Mouse (Mus musculus) limb, embryonic 14.5 days (tissue): ENCODE results near the gene Rnf19b. TPM values are rescaled to one million over a fixed set of nuclear protein-coding genes. Genes with fewer than 3 reads are reported as not detected.

ENCODE experiments used
- ATAC-seq: fragments of 200-750 bp; cut with Nextera tagmentation; 2 replicates; pipeline ENCODE4 v1.8.0; 2017; ENCODE audit warnings: low read depth, moderate number of reproducible peaks, moderate TSS enrichment; ENCODE audit not compliant: low FRiP score
- DNase-seq: peaks from one replicate; pipeline ENCODE4 v3.0.0-alpha.2; 2015; ENCODE audit warnings: low spot score
- H3K27ac ChIP-seq: fragments of 300-500 bp; sonication (generic); replicated peaks from 2 replicates; pipeline ENCODE4 v1.5.1; 2014; ENCODE audit warnings: low read depth, mild to moderate bottlenecking, low read length, moderate library complexity, mixed read lengths
- H3K27me3 ChIP-seq: fragments of 300-500 bp; sonication (generic); 2 replicates; pipeline ENCODE4 v1.6.1; 2014; ENCODE audit warnings: low read length, mixed read lengths; ENCODE audit not compliant: control insufficient read depth, insufficient read depth
- H3K36me3 ChIP-seq: fragments of 300-500 bp; sonication (generic); 2 replicates; pipeline ENCODE4 v1.6.1; 2014; ENCODE audit warnings: mild to moderate bottlenecking, low read length, moderate library complexity, mixed read lengths; ENCODE audit not compliant: control insufficient read depth, insufficient read depth
- H3K4me1 ChIP-seq: fragments of 300-500 bp; sonication (generic); 2 replicates; pipeline ENCODE4 v1.6.1; 2014; ENCODE audit warnings: antibody characterized with exemption, low read length, mixed read lengths; ENCODE audit not compliant: control insufficient read depth, insufficient read depth
- H3K4me2 ChIP-seq: fragments of 300-500 bp; sonication (generic); replicated peaks from 2 replicates; pipeline ENCODE4 v1.6.1; 2014; ENCODE audit warnings: low read depth, mild to moderate bottlenecking, low read length, moderate library complexity; ENCODE audit not compliant: severe bottlenecking
- H3K4me3 ChIP-seq: fragments of 300-500 bp; sonication (generic); replicated peaks from 2 replicates; pipeline ENCODE4 v1.5.1; 2014; ENCODE audit warnings: low read length
- H3K9ac ChIP-seq: fragments of 300-500 bp; sonication (generic); 2 replicates; pipeline ENCODE4 v1.6.1; 2014; ENCODE audit warnings: mild to moderate bottlenecking, low read depth, low read length, moderate library complexity; ENCODE audit not compliant: severe bottlenecking
- H3K9me3 ChIP-seq: fragments of 300-500 bp; sonication (generic); 2 replicates; pipeline ENCODE4 v1.6.1; 2016; ENCODE audit warnings: low read length; ENCODE audit not compliant: control insufficient read depth
- POLR2A ChIP-seq: fragments of 200-500 bp; IDR thresholded peaks from 2 replicates; pipeline ENCODE4 v1.8.0; 2012; ENCODE audit warnings: inconsistent platforms, mild to moderate bottlenecking, moderate library complexity, borderline replicate concordance; ENCODE audit not compliant: insufficient read depth, insufficient read length; ENCODE audit errors: extremely low read depth
- WGBS: fragments of 180-500 bp; shearing (Covaris S2); extraction: QIAGEN DNeasy Blood & Tissue Kit; methylation state at CpG from one replicate; pipeline ENCODE4 v1.1.7; 2014; 5-methylcytosine and 5-hydroxymethylcytosine counted together
- polyA plus RNA-seq, 2 experiments: library from polyadenylated mRNA; depleted of rRNA in 1 of 2; stranded (reverse) in 1 of 2; unstranded in 1 of 2; fragments of >200 nt; fragmentation: Nextera tagmentation in 1 of 2; extraction: Ambion mirVana in 1 of 2; gene quantifications; 2 replicates each; pipeline versions ENCODE4 v1.2.1 to v1.2.3; 2012 to 2014

The Rnf19b gene
- polyA plus RNA-seq, 2 experiments: 9.9 to 28.1 TPM

DNA sequence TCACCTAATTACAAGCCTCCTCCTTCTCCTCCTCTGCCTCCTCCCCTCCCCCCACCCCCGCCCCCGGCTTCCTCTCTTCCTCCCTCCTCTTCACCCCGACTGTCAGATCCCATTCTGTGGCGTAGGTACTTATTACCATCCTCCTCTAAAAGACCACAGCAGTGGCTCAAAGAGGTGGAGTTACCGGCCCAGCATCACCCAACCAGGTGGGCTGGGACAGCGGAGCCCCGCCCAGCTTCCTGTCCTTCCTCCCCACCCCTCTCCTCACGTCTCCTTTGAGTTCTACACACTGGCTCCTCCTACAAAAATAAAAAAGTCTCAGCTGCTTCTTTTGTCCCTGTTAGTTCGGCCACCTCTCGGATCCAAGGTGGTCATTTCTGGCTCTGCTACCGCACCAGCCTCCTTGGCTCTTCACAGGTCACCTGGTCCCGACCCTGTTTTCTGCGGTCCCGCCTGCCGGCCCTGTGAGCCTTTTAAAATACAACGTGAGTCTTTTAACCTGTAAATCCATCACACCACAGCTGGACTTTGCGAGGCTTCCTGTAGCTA lies 72.8 kb downstream of the Rnf19b start:
- peaks cover 6% of the 10 kb centered on the region; the same call in 1 of the 2 replicates for H3K27me3 ChIP-seq
- 1% methylated on average over 17 of the region's 17 CpGs for WGBS
- H3K4me1 ChIP-seq: peaks cover 9% of the 10 kb centered on the region
- no peaks in the 10 kb centered on the region for H3K9me3 ChIP-seq
- H3K27ac ChIP-seq: peak overlapping the region; percentile 40; the same call in 1 of the 2 replicates
- ATAC-seq: peak; percentile 86
- peak overlapping the region; percentile 38; the same call in 1 of the 2 replicates for H3K9ac ChIP-seq
- peak; percentile 36; the same call in 1 of the 2 replicates for TF ChIP-seq POLR2A
- no peaks in the 10 kb centered on the region for H3K36me3 ChIP-seq
- peak overlapping the region; percentile 48 for H3K4me2 ChIP-seq
- peak; percentile 80 for DNase-seq
- H3K4me3 ChIP-seq: peak overlapping the region; percentile 28

DNA sequence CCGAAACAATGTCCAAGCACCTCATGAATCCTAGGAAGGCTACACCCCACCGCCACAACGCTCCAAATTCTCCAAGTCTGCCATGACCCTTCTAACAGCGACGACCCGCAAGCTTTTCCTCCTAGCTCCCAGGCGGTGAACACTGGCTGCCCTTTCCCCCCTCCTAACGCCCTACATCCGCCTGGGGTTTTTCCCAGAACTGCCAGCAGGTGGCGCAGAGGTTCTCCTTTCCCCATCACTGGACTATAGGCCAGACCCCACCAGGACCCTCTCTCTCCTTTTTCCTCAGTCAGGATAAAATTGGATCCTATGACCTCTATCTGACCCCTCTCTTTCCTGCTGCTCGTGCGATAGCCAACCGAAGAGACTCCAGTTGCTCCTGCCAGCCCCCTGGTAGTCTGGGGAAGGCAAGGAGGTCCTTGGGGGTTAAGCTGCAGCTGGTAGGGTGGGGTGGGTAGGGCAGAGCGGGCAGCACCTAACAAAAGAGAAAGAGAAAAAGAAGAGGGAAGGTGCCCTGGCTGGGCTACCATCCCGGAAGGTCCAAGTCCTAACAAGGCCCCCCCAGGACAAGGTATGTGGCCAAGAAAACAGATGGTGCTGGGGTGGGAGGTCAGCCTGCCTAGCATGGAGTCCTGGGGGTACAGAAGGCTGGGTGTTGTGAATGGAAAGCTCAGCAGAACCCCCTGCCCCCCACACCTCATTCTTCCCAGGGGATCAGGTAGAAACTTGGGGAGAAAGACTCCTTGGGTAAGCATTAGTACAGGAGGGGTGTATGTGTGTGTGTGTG lies 76.9 kb downstream of the Rnf19b start:
- Histone ChIP-seq H3K9me3 (no peaks in the 10 kb centered on the region), H3K4me2 (peak overlapping the region; percentile 37), H3K27me3 (peaks cover 18% of the 10 kb centered on the region; the same call in 1 of the 2 replicates), H3K4me1 (peaks cover 13% of the 10 kb centered on the region), H3K36me3 (0 out of 2 replicates have a peak, but pooled peaks cover 5% of the 10 kb centered on the region), H3K4me3 (peak overlapping the region; percentile 5; the same call in 1 of the 2 replicates), H3K27ac (no peak overlapping the region), H3K9ac (0 out of 2 replicates have a peak overlapping the region, but pooled peaks have one; percentile 8)
- no peak for TF ChIP-seq POLR2A
- WGBS: 8% methylated on average over 15 of the region's 15 CpGs
- DNase-seq (peak; percentile 85), ATAC-seq (peak; percentile 64)

Other genes starting within 250 kb of the Rnf19b start
- 9.2 and 12.3 TPM in 2 replicates for gene Trim62, start 174.7 kb upstream of the Rnf19b start, polyA plus RNA-seq (2012; rRNA removed)
- 9.2 and 10.0 TPM in 2 replicates for gene Trim62, start 174.7 kb upstream of the Rnf19b start, polyA plus RNA-seq (2014; fragmentation: Nextera tagmentation; extraction: Ambion mirVana)
- 30.7 and 32.8 TPM in 2 replicates for gene Azin2, start 95.8 kb upstream of the Rnf19b start, polyA plus RNA-seq (2012; rRNA removed)
- 26.5 and 34.3 TPM in 2 replicates for gene Azin2, start 95.8 kb upstream of the Rnf19b start, polyA plus RNA-seq (2014; fragmentation: Nextera tagmentation; extraction: Ambion mirVana)
- 94.7 and 127 TPM in 2 replicates for gene Ak2, start 66.3 kb upstream of the Rnf19b start, polyA plus RNA-seq (2012; rRNA removed)
- gene Ak2, start 66.3 kb upstream of the Rnf19b start, polyA plus RNA-seq (2014; fragmentation: Nextera tagmentation; extraction: Ambion mirVana): 153 and 165 TPM in 2 replicates
- 8.8 and 9.9 TPM in 2 replicates for gene Tmem54, start 47.3 kb downstream of the Rnf19b start, polyA plus RNA-seq (2012; rRNA removed)
- 11.1 and 13.3 TPM in 2 replicates for gene Tmem54, start 47.3 kb downstream of the Rnf19b start, polyA plus RNA-seq (2014; fragmentation: Nextera tagmentation; extraction: Ambion mirVana)
- 2.1 and 2.4 TPM in 2 replicates for gene Hpca, start 63.8 kb downstream of the Rnf19b start, polyA plus RNA-seq (2012; rRNA removed)
- gene Hpca, start 63.8 kb downstream of the Rnf19b start, polyA plus RNA-seq (2014; fragmentation: Nextera tagmentation; extraction: Ambion mirVana): 0.39 and 0.94 TPM in 2 replicates
- gene Fndc5, start 78.7 kb downstream of the Rnf19b start, polyA plus RNA-seq (2012; rRNA removed): 32.8 and 32.9 TPM in 2 replicates
- gene Fndc5, start 78.7 kb downstream of the Rnf19b start, polyA plus RNA-seq (2014; fragmentation: Nextera tagmentation; extraction: Ambion mirVana): 25.2 and 31.0 TPM in 2 replicates
- 59.9 and 67.7 TPM in 2 replicates for gene S100pbp, start 131.5 kb downstream of the Rnf19b start, polyA plus RNA-seq (2012; rRNA removed)
- gene S100pbp, start 131.5 kb downstream of the Rnf19b start, polyA plus RNA-seq (2014; fragmentation: Nextera tagmentation; extraction: Ambion mirVana): 14.9 and 19.9 TPM in 2 replicates
- gene Yars, start 131.5 kb downstream of the Rnf19b start, polyA plus RNA-seq (2012; rRNA removed): 37.7 and 50.3 TPM in 2 replicates
- gene Yars, start 131.5 kb downstream of the Rnf19b start, polyA plus RNA-seq (2014; fragmentation: Nextera tagmentation; extraction: Ambion mirVana): 78.7 and 79.5 TPM in 2 replicates
- gene C77080, start 203.1 kb downstream of the Rnf19b start, polyA plus RNA-seq (2012; rRNA removed): 17.1 and 22.5 TPM in 2 replicates
- gene C77080, start 203.1 kb downstream of the Rnf19b start, polyA plus RNA-seq (2014; fragmentation: Nextera tagmentation; extraction: Ambion mirVana): 7.6 and 9.2 TPM in 2 replicates
- 3.9 and 5.3 TPM in 2 replicates for gene Sync, start 229.3 kb downstream of the Rnf19b start, polyA plus RNA-seq (2012; rRNA removed)
- gene Sync, start 229.3 kb downstream of the Rnf19b start, polyA plus RNA-seq (2014; fragmentation: Nextera tagmentation; extraction: Ambion mirVana): 4.6 and 6.1 TPM in 2 replicates